Mouse (Mus musculus) midbrain, embryonic 12.5 days (tissue): Measurements from ENCODE around the gene Stra6l. TPM values are rescaled to one million over a fixed set of nuclear protein-coding genes. Genes with fewer than 3 reads are reported as not detected.

Experiments
- ATAC-seq: fragments of 200-750 bp; cut with Nextera tagmentation; 2 replicates; pipeline ENCODE4 v1.8.0; 2017; ENCODE audit warnings: low read depth, moderate TSS enrichment, moderate library complexity; ENCODE audit not compliant: low FRiP score
- H3K27ac ChIP-seq: fragments of 300-500 bp; sonication (generic); replicated peaks from 2 replicates; pipeline ENCODE4 v1.5.1; 2016; ENCODE audit warnings: mild to moderate bottlenecking
- H3K27me3 ChIP-seq: fragments of 300-500 bp; sonication (generic); 2 replicates; pipeline ENCODE4 v1.6.1; 2016; ENCODE audit warnings: mild to moderate bottlenecking
- H3K36me3 ChIP-seq: fragments of 300-500 bp; sonication (generic); 2 replicates; pipeline ENCODE4 v1.6.1; 2016
- H3K4me1 ChIP-seq: fragments of 300-500 bp; sonication (generic); 2 replicates; pipeline ENCODE4 v1.6.1; 2016
- H3K4me2 ChIP-seq: fragments of 300-500 bp; sonication (generic); replicated peaks from 2 replicates; pipeline ENCODE4 v1.6.1; 2016; ENCODE audit warnings: mild to moderate bottlenecking, moderate library complexity
- H3K4me3 ChIP-seq: fragments of 300-500 bp; sonication (generic); 2 replicates; pipeline ENCODE4 v1.5.1; 2016; ENCODE audit warnings: mild to moderate bottlenecking
- H3K9ac ChIP-seq: fragments of 300-500 bp; sonication (generic); replicated peaks from 2 replicates; pipeline ENCODE4 v1.6.1; 2016; ENCODE audit warnings: mild to moderate bottlenecking, moderate library complexity
- H3K9me3 ChIP-seq: fragments of 300-500 bp; sonication (generic); 2 replicates; pipeline ENCODE4 v1.6.1; 2016; ENCODE audit warnings: mild to moderate bottlenecking
- WGBS: fragments of 180-500 bp; shearing (Covaris S2); methylation state at CpG from one replicate; pipeline ENCODE4 v1.1.7; 2016; 5-methylcytosine and 5-hydroxymethylcytosine counted together
- polyA plus RNA-seq: library from polyadenylated mRNA; unstranded; fragments of >200 nt; fragmentation: Nextera tagmentation; extraction: Ambion mirVana; gene quantifications from 2 replicates; pipeline ENCODE4 v1.2.1, GENCODE M21; 2016

Stra6l gene
- polyA plus RNA-seq, 1 experiment from 2014 or later = 1.3 TPM

DNA sequence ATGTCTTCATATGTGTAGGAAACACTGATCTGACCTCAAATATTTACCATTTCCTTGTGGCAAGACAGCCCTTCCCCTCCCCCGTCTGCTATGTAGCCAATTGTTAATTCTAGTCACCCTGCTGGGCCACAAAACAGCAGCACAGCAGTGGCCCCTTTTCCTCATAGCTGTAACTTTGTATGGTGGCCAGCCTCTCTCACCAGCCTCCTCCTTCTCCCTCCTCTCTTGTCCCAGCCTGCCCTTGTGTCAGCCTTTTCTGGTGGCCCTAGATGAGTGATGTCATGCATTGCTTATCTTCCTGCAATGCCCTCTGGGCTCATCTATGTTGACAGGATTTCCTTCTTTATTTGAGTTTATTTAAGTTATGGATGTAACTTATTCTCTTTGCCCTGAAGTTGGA lies 955 bp downstream of the Stra6l start:
- Histone ChIP-seq H3K36me3 (no peaks in the 10 kb centered on the region), H3K27ac (no peak overlapping the region), H3K4me1 (peaks cover 15% of the 10 kb centered on the region), H3K4me3 (no peak overlapping the region), H3K9me3 (no peaks in the 10 kb centered on the region), H3K4me2 (no peak overlapping the region), H3K9ac (no peak overlapping the region), H3K27me3 (peaks cover 39% of the 10 kb centered on the region; the same call in 1 of the 2 replicates)
- WGBS = 15% methylated on average over 1 of the region's 1 CpGs
- ATAC-seq = no peak

DNA sequence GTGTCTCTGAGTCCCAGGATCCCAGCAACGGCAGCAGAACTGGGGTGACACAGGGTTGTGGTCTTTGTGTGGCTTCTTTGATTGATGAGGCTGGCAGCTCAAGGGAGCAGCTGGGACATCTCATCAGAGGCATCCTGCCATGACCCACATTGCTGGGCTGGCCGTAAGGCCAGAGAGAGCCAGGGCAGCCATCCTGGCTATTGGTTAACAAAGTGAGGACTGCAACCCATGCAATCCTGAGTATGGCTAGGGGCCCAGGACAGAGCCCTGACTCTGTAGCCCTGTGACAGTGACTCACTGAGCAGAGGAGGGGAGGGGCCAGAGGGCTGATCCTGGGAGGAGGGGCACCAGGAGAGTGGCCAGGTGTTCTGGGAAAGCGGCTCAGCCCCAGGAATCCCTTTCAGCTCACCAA lies 3.2 kb downstream of the Stra6l start:
- no peak overlapping the region for H3K27ac ChIP-seq
- peaks cover 43% of the 10 kb centered on the region; the same call in 1 of the 2 replicates for H3K27me3 ChIP-seq
- no peak overlapping the region for H3K4me3 ChIP-seq
- H3K36me3 ChIP-seq = no peaks in the 10 kb centered on the region
- no peak overlapping the region for H3K4me2 ChIP-seq
- ATAC-seq = no peak
- no peak overlapping the region for H3K9ac ChIP-seq
- 40% methylated on average over 3 of the region's 3 CpGs for WGBS
- H3K4me1 ChIP-seq = peaks cover 10% of the 10 kb centered on the region
- H3K9me3 ChIP-seq = no peaks in the 10 kb centered on the region

DNA sequence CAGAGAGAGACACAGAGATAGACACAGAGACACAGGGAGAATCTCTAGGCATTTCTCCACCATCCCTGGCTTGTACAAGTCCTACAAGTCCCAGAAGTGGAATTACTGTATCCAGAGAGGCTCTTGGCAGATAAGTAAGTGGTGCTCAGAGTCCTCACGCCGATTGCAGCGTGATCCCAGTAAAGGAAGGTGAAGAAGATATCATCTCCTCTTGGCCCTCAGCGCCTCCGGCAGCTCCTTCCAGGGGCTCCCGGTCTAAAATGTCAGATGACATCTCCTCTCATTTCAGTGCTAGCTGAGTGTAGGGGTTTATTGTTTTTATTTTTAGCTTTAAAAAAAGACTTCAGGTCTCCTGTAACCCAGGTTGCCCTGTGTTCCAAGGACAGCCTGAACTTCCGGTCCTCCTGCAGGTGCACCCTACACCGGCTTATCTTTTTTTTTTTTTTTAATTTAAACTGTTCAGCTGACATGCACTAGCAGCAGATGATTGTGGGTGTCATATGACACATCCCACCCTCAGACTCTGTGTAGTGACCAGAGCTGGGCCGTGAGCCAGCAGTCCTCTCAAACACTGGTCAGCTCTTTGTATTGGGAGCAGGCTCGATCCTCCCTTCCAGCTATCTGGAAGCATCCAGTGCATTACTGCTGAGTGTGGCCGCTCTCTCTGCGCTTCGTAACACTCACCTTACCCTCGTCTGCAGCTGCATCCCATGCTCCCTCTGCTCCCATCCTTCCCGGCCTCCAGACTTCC lies 5.2 kb downstream of the Stra6l start:
- Histone ChIP-seq H3K4me2 (no peak overlapping the region), H3K9ac (no peak overlapping the region), H3K27ac (no peak overlapping the region), H3K4me3 (no peak overlapping the region), H3K27me3 (peaks cover 36% of the 10 kb centered on the region; the same call in 1 of the 2 replicates), H3K36me3 (no peaks in the 10 kb centered on the region), H3K4me1 (peaks cover 10% of the 10 kb centered on the region), H3K9me3 (no peaks in the 10 kb centered on the region)
- ATAC-seq = no peak
- 88% methylated on average over 15 of the region's 15 CpGs for WGBS

DNA sequence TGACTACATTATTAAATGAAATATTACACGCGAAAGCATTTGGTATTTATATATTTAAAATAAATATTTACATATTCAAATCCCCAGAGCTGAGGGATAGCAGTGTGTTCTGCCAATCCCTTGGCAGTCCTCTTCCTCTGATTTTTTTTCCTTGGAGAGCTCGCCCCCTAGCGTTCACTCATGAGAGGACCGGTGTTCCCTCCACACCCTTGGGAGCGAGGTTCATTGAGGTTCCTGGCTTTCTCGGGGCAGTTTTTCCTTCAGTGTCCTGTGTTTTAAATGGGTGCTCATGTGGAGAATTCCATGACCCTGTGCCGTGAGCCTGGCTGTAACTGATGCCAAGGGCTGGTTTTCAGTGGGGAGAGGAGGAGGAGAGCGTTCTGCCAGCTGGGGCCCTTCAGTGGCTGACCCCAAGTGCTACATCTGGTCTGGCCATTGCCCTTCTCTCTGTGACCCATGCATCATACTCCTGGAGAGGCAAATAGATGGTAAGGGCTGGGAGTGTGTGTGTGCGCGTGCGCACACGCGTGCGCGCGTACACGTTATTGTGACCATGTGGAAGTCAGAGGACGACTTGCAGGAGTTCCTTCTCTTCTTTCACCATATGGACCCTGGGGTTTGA lies 7.5 kb downstream of the Stra6l start:
- Histone ChIP-seq H3K27me3 (peaks cover 23% of the 10 kb centered on the region), H3K4me2 (no peak overlapping the region), H3K9me3 (no peaks in the 10 kb centered on the region), H3K9ac (no peak overlapping the region), H3K4me1 (peaks cover 6% of the 10 kb centered on the region; the same call in 1 of the 2 replicates), H3K4me3 (no peak overlapping the region), H3K27ac (no peak overlapping the region), H3K36me3 (no peaks in the 10 kb centered on the region)
- WGBS = 49% methylated on average over 19 of the region's 19 CpGs
- no peak for ATAC-seq

DNA sequence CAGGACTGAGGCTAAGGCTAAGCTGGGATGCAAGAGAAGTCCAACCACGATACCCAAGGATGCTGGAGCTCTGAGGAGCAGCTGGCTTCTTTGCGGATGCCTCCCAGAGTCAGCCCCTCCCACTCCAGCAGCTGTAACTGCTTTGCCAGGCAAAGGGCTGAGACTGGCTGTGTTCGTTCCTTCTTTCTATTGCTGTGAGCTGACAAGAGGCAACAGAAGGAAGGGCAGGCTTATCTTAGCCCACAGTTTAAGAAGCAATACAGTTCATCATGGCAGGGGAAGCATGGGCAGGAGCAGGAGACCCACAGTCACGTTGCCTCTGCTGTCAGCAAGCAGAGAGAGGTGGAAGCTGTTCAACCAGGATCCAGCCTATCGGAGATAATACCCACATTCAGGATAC lies 12.7 kb downstream of the Stra6l start:
- no peak overlapping the region for H3K4me2 ChIP-seq
- no peaks in the 10 kb centered on the region for H3K4me1 ChIP-seq
- no peak overlapping the region for H3K27ac ChIP-seq
- H3K9me3 ChIP-seq = no peaks in the 10 kb centered on the region
- H3K4me3 ChIP-seq = no peak overlapping the region
- no peak overlapping the region for H3K9ac ChIP-seq
- H3K27me3 ChIP-seq = peaks cover 2% of the 10 kb centered on the region
- no peak for ATAC-seq
- H3K36me3 ChIP-seq = no peaks in the 10 kb centered on the region
- WGBS = 57% methylated on average over 5 of the region's 5 CpGs

DNA sequence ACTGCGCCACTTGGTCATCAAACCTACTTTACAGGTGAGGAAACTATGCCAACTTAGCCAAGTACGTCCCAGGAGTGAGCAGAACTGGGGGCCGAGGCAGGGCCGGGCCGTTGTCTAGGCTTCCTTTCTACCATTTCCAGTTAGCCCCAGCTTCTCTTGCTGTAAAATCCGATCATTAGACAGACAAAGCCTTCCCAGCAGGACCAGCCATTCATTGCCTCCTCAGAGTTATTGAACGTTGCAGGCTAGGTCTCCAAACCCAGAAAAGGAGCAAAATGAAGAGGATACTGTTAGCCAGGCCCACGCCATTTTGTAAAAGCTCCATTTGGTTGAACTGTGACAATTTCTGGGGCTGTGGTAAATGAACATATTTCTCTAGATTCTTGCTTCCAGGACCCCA lies 19.0 kb downstream of the Stra6l start:
- peaks cover 6% of the 10 kb centered on the region; the same call in 1 of the 2 replicates for H3K4me1 ChIP-seq
- no peak overlapping the region for H3K27ac ChIP-seq
- H3K27me3 ChIP-seq = peaks cover 9% of the 10 kb centered on the region; the same call in 1 of the 2 replicates
- WGBS = 61% methylated on average over 8 of the region's 8 CpGs
- H3K9ac ChIP-seq = no peak overlapping the region
- no peaks in the 10 kb centered on the region for H3K9me3 ChIP-seq
- ATAC-seq = no peak
- no peak overlapping the region for H3K4me3 ChIP-seq
- H3K36me3 ChIP-seq = no peaks in the 10 kb centered on the region
- no peak overlapping the region for H3K4me2 ChIP-seq

DNA sequence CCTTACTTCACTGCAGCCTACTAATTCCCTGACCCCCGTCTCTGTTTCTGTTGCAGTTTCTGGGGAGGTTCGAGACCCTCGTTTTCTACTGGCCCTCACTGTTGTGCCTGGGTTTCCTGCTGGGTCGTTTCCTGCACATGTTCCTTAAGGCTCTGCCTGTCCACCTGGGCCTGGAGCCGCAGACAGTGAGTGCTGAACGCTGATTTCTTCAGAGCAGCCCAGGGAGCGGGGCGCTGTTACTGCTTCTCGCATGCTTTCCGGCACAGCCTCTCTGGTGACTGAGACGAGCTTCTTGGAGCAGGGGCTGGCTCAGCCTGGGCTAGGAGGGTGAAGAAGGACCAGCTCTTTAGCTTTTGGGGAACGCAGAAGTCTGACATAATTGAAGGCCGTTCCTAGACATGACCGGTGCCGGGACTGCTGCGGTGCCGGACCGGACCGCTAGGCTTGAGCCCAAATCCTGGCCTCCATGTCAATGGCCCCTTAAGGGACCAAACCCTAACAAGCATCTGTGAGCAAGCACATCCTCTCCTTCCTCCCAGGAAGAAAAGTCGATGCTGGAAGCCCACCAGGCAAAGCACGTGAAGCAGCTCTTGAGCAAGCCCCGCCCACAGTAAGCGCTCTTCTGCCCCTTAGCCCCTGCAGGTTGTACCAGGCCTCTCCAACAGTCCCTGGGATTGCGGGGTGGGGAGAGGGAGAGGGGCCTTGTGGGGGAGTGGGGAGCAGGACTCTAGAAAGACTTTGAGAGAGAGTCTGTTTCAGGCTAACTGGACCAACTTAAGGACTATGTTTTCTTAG lies 20.8 kb downstream of the Stra6l start:
- peak overlapping the region; percentile 3; the same call in 1 of the 2 replicates for H3K4me3 ChIP-seq
- peaks cover 6% of the 10 kb centered on the region; the same call in 1 of the 2 replicates for H3K4me1 ChIP-seq
- H3K27me3 ChIP-seq = peaks cover 9% of the 10 kb centered on the region
- no peaks in the 10 kb centered on the region for H3K9me3 ChIP-seq
- 20% methylated on average over 24 of the region's 24 CpGs for WGBS
- H3K36me3 ChIP-seq = no peaks in the 10 kb centered on the region
- peak overlapping the region; percentile 29 for H3K4me2 ChIP-seq
- H3K27ac ChIP-seq = no peak overlapping the region
- no peak overlapping the region for H3K9ac ChIP-seq
- ATAC-seq = no peak

DNA sequence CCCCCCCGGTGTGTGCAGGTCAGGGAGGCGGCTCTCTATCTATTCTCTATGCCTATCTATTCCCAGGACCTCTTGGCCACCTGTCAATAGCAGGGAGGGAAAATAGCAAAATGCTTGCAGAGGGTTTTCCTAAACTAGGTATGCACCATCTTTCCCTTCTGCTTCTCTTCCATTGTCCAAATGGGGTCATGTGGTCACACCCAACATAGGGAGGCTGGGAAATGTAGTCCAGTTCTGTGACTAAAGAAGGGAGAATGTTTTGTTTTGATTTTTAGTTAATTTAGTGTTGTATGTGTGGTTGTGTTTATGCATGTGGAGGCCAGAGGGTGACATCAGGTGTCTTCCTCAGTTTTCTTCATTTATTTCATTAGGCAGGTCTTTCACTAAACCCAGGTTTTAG lies 23.7 kb downstream of the Stra6l start:
- Histone ChIP-seq H3K4me3 (no peak overlapping the region), H3K27ac (no peak overlapping the region), H3K36me3 (no peaks in the 10 kb centered on the region), H3K9ac (no peak overlapping the region), H3K4me1 (peaks cover 6% of the 10 kb centered on the region; the same call in 1 of the 2 replicates), H3K27me3 (peaks cover 9% of the 10 kb centered on the region), H3K4me2 (no peak overlapping the region), H3K9me3 (peaks cover 6% of the 10 kb centered on the region; the same call in 1 of the 2 replicates)
- no CpG with 5 or more reads among the region's 2 CpGs for WGBS
- ATAC-seq = no peak

DNA sequence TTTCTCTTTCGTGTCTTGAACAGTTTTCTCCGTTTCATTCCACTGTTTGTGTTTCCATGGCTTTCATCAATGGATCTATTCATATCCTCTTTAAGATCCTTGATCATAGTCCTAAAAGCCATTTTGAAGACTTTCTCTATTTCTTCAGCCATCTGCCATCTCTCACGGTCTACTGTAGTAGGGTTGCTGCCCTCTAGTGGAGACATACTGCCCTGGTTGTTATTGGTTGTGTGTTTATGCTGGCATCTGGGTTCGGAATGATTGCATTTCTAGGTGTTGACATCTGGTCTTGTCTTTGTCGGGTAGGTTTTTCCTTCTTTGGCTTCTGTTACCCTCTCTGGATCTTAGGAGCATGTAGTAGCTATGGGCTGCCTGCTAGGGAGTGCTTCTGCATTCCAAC lies 30.5 kb downstream of the Stra6l start:
- Histone ChIP-seq H3K27ac (no peak overlapping the region), H3K36me3 (no peaks in the 10 kb centered on the region), H3K27me3 (peaks cover 3% of the 10 kb centered on the region; the same call in 1 of the 2 replicates), H3K4me1 (no peaks in the 10 kb centered on the region), H3K9me3 (peaks cover 6% of the 10 kb centered on the region; the same call in 1 of the 2 replicates), H3K4me3 (no peak overlapping the region), H3K4me2 (no peak overlapping the region), H3K9ac (no peak overlapping the region)
- WGBS = 47% methylated on average over 5 of the region's 5 CpGs
- ATAC-seq = no peak

DNA sequence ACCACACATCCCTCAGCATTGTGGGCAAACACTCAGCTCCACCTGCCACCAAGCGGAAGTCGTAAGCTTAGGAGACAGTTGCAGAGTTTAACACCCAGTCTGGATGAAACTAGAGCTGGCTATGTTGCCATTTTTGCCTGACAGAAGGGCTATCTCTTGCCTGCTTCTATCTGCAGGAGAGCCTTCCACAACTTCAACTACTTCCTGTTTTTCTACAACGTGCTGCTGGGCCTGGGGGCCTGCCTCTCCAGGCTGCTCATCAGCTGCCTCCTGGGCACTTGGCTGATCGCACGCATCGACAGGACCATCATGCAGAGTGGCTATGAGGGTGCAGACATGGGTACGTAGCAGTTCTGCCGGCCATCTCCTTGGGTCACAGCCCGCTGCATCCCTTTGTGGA lies 34.1 kb downstream of the Stra6l start:
- WGBS = 91% methylated on average over 9 of the region's 9 CpGs
- no peak for ATAC-seq

DNA sequence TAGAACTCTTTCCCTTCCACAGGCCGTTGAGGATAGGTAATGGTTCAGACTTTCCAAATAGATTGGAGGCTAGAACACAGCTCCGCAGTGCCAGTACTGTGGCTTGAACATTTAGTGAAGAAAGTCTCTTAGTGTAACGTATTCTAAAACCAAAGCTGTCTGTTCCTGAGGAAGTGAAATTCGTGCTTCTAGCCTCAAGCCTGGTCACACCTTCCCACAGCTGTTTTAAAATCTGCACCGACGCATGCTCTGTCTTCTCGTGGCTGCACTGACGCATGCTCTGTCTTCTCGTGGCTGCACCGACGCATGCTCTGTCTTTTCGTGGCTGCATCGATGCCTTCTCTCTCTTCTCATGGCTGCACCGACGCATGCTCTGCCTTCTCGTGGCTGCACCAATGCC lies 34.8 kb downstream of the Stra6l start:
- 90% methylated on average over 16 of the region's 16 CpGs for WGBS
- no peak for ATAC-seq
- no peak overlapping the region for H3K4me2 ChIP-seq

More for the DNA sequence above, 34.1 kb downstream of the Stra6l start:
- Histone ChIP-seq H3K4me1 (no peaks in the 10 kb centered on the region), H3K9ac (no peak overlapping the region), H3K9me3 (no peaks in the 10 kb centered on the region), H3K36me3 (no peaks in the 10 kb centered on the region), H3K4me3 (no peak overlapping the region), H3K27me3 (peaks cover 3% of the 10 kb centered on the region; the same call in 1 of the 2 replicates), H3K27ac (no peak overlapping the region), H3K4me2 (no peak overlapping the region)

DNA sequence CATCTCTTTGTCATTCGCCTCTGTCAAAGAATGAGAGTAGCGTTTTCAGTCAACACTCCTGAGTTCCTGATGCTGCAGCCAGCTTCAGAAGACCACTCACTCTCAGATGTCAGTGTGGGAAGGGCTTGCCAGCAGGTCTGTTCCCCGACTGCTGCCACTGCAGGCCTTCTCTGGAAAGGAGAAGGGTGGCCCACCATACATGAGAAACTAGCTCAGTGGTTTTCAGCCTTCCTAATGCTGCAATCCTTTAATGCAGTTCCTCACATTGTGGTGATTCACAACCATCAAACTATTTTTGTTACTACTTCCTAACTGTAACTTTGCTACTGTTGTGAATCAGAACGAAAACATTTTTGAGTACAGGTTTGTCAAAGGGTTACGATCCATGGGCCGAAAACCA lies 41.0 kb downstream of the Stra6l start:
- H3K4me3 ChIP-seq = no peak overlapping the region
- 53% methylated on average over 6 of the region's 6 CpGs for WGBS
- H3K27me3 ChIP-seq = no peaks in the 10 kb centered on the region
- no peaks in the 10 kb centered on the region for H3K9me3 ChIP-seq
- no peak overlapping the region for H3K9ac ChIP-seq
- H3K4me2 ChIP-seq = no peak overlapping the region
- H3K27ac ChIP-seq = no peak overlapping the region
- no peak for ATAC-seq
- no peaks in the 10 kb centered on the region for H3K36me3 ChIP-seq
- peaks cover 13% of the 10 kb centered on the region for H3K4me1 ChIP-seq

More for the DNA sequence above, 34.8 kb downstream of the Stra6l start:
- H3K9me3 ChIP-seq = no peaks in the 10 kb centered on the region
- no peak overlapping the region for H3K27ac ChIP-seq
- no peak overlapping the region for H3K9ac ChIP-seq
- H3K4me3 ChIP-seq = no peak overlapping the region
- peaks cover 3% of the 10 kb centered on the region; the same call in 1 of the 2 replicates for H3K27me3 ChIP-seq
- H3K36me3 ChIP-seq = no peaks in the 10 kb centered on the region
- no peaks in the 10 kb centered on the region for H3K4me1 ChIP-seq
